Mouse (Mus musculus) limb, embryonic 12.5 days (tissue): ENCODE data around the gene Cma2. TPM values are rescaled to one million over a fixed set of nuclear protein-coding genes. Genes with fewer than 3 reads are reported as not detected.

Experiments
- polyA plus RNA-seq: library from polyadenylated mRNA; unstranded; fragments of >200 nt; fragmentation: Nextera tagmentation; extraction: Ambion mirVana; gene quantifications from 2 replicates; pipeline ENCODE4 v1.2.1, GENCODE M21; 2016

Gene Cma2
- polyA plus RNA-seq, 1 experiment from 2014 or later, result not detected

Other genes starting within 250 kb of the Cma2 start
- gene Tgm1, start 237.1 kb upstream of the Cma2 start, polyA plus RNA-seq, result 2.0 and 2.7 TPM in 2 replicates
- 27.3 and 29.0 TPM in 2 replicates for gene Rabggta, start 228.7 kb upstream of the Cma2 start, polyA plus RNA-seq
- gene Dhrs1, start 205.3 kb upstream of the Cma2 start, polyA plus RNA-seq, result 72.5 and 82.6 TPM in 2 replicates
- gene Nop9, start 205.3 kb upstream of the Cma2 start, polyA plus RNA-seq, result 52.0 and 53.0 TPM in 2 replicates
- 0.60 TPM in 1 of 2 replicates, not detected in the other for gene Cideb, start 192.5 kb upstream of the Cma2 start, polyA plus RNA-seq
- 0.58 and 0.73 TPM in 2 replicates for gene Ltb4r2, start 189.6 kb upstream of the Cma2 start, polyA plus RNA-seq
- 0.26 and 0.68 TPM in 2 replicates for gene Ltb4r1, start 185.0 kb upstream of the Cma2 start, polyA plus RNA-seq
- 17.7 and 19.9 TPM in 2 replicates for gene Adcy4, start 166.9 kb upstream of the Cma2 start, polyA plus RNA-seq
- gene Ripk3, start 162.1 kb upstream of the Cma2 start, polyA plus RNA-seq, result 25.2 and 36.4 TPM in 2 replicates
- 147 and 151 TPM in 2 replicates for gene Nfatc4, start 127.8 kb upstream of the Cma2 start, polyA plus RNA-seq
- 38.9 and 46.0 TPM in 2 replicates for gene Nynrin, start 97.0 kb upstream of the Cma2 start, polyA plus RNA-seq
- 0.20 and 0.21 TPM in 2 replicates for gene Cbln3, start 66.6 kb upstream of the Cma2 start, polyA plus RNA-seq
- gene Khnyn, start 66.0 kb upstream of the Cma2 start, polyA plus RNA-seq, result 36.9 and 38.8 TPM in 2 replicates
- 81.7 and 86.3 TPM in 2 replicates for gene Sdr39u1, start 50.7 kb upstream of the Cma2 start, polyA plus RNA-seq
- gene Cma1, start 6.3 kb upstream of the Cma2 start, polyA plus RNA-seq, result 0.20 and 0.45 TPM in 2 replicates
- gene Mcpt1, start 67.0 kb downstream of the Cma2 start, polyA plus RNA-seq, result not detected in 2 replicates
- gene Mcpt9, start 79.5 kb downstream of the Cma2 start, polyA plus RNA-seq, result not detected in 2 replicates
- not detected in 2 replicates for gene Mcpt2, start 91.1 kb downstream of the Cma2 start, polyA plus RNA-seq
- not detected in 2 replicates for gene Mcpt4, start 111.3 kb downstream of the Cma2 start, polyA plus RNA-seq
- gene Mcpt8, start 134.3 kb downstream of the Cma2 start, polyA plus RNA-seq, result not detected in 2 replicates
- gene Ctsg, start 151.6 kb downstream of the Cma2 start, polyA plus RNA-seq, result not detected in 2 replicates
- gene Gzme, start 169.6 kb downstream of the Cma2 start, polyA plus RNA-seq, result not detected in 2 replicates
- not detected in 2 replicates for gene Gzmd, start 181.6 kb downstream of the Cma2 start, polyA plus RNA-seq
- not detected in 2 replicates for gene Gzmg, start 208.6 kb downstream of the Cma2 start, polyA plus RNA-seq
- not detected in 2 replicates for gene Gzmn, start 223.6 kb downstream of the Cma2 start, polyA plus RNA-seq